Mouse (Mus musculus) lung, embryonic 16.5 days (tissue): ENCODE results near the gene Adcy7. TPM values are rescaled to one million over a fixed set of nuclear protein-coding genes. Genes with fewer than 3 reads are reported as not detected.

Experiments
- ATAC-seq: fragments of 200-750 bp; cut with Nextera tagmentation; 2 replicates; pipeline ENCODE4 v1.8.0; 2017; ENCODE audit warnings: low read depth, mild to moderate bottlenecking, moderate library complexity
- H3K27ac ChIP-seq: fragments of 300-500 bp; sonication (generic); 2 replicates; pipeline ENCODE4 v1.5.1; 2014; ENCODE audit warnings: mild to moderate bottlenecking, control low read depth, low read length
- H3K27me3 ChIP-seq: fragments of 300-500 bp; sonication (generic); 2 replicates; pipeline ENCODE4 v1.6.1; 2014; ENCODE audit warnings: low read depth, low read length, mixed read lengths; ENCODE audit not compliant: control insufficient read depth, insufficient read depth
- H3K36me3 ChIP-seq: fragments of 300-500 bp; sonication (generic); 2 replicates; pipeline ENCODE4 v1.6.1; 2014; ENCODE audit warnings: low read length; ENCODE audit not compliant: control insufficient read depth, insufficient read depth
- H3K4me1 ChIP-seq: fragments of 300-500 bp; sonication (generic); replicated peaks from 2 replicates; pipeline ENCODE4 v1.6.1; 2014; ENCODE audit warnings: low read length, mixed read lengths; ENCODE audit not compliant: control insufficient read depth, insufficient read depth
- H3K4me2 ChIP-seq: fragments of 300-500 bp; sonication (generic); 2 replicates; pipeline ENCODE4 v1.6.1; 2014; ENCODE audit warnings: low read depth, low read length, control low read depth
- H3K4me3 ChIP-seq: fragments of 300-500 bp; sonication (generic); 2 replicates; pipeline ENCODE4 v1.5.1; 2014; ENCODE audit warnings: mild to moderate bottlenecking, low read length, control low read depth
- H3K9ac ChIP-seq: fragments of 300-500 bp; sonication (generic); 2 replicates; pipeline ENCODE4 v1.6.1; 2014; ENCODE audit warnings: low read length, control low read depth
- H3K9me3 ChIP-seq: fragments of 300-500 bp; sonication (generic); 2 replicates; pipeline ENCODE4 v1.6.1; 2016; ENCODE audit warnings: low read length; ENCODE audit not compliant: control insufficient read depth
- whole genome bisulfite sequencing: fragments of 180-500 bp; shearing (Covaris S2); extraction: QIAGEN DNeasy Blood & Tissue Kit; methylation state at CpG from one replicate; pipeline ENCODE4 v1.1.7; 2014; 5-methylcytosine and 5-hydroxymethylcytosine counted together
- polyA plus RNA-seq: library from polyadenylated mRNA; unstranded; fragments of >200 nt; fragmentation: Nextera tagmentation; extraction: Ambion mirVana; gene quantifications from 2 replicates; pipeline ENCODE4 v1.2.1, GENCODE M21; 2015

Gene Adcy7
- polyA plus RNA-seq, 1 experiment from 2014 or later: 13.4 TPM

GRCm38 (mm10) chr8:88292926-88293325 lies 20.7 kb downstream of the Adcy7 start:
- H3K4me3 ChIP-seq: no peak overlapping the region
- H3K4me1 ChIP-seq: peaks cover 3% of the 10 kb centered on the region; the same call in 1 of the 2 replicates

GRCm38 (mm10) chr8:88293590-88294356 lies 21.6 kb downstream of the Adcy7 start:
- H3K4me1 ChIP-seq: peaks cover 2% of the 10 kb centered on the region; the same call in 1 of the 2 replicates
- no peak for ATAC-seq

More at GRCm38 (mm10) chr8:88292926-88293325, 20.7 kb downstream of the Adcy7 start:
- Histone ChIP-seq H3K27ac (no peak overlapping the region), H3K4me2 (no peak overlapping the region), H3K36me3 (no peaks in the 10 kb centered on the region), H3K27me3 (no peaks in the 10 kb centered on the region), H3K9ac (no peak overlapping the region), H3K9me3 (no peaks in the 10 kb centered on the region)
- no peak for ATAC-seq
- WGBS: 80% methylated on average over 3 of the region's 3 CpGs

DNA sequence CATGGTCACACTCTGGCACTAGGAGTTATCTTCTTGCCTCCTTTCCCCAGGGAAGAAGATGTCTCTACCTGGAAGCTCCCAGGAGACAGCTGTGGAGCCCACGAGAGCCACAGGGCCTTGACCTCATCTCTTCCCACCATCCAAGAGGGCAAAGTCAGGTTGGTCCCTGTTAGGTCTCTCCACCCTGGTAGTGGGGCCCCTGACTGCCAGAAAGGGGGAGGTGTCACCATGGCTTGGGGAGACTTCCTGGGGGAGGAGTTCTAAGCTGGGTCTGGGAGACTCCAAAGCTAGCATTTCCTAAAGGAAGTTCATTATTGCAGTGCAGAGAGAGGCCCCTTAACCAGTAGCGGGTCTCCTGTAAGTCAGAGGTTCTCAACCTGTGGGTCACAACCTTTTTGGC lies 22.8 kb downstream of the Adcy7 start:
- H3K36me3 ChIP-seq: no peaks in the 10 kb centered on the region
- H3K4me2 ChIP-seq: no peak overlapping the region
- peaks cover 2% of the 10 kb centered on the region; the same call in 1 of the 2 replicates for H3K4me1 ChIP-seq
- H3K4me3 ChIP-seq: no peak overlapping the region
- H3K9ac ChIP-seq: no peak overlapping the region
- ATAC-seq: no peak
- no peak overlapping the region for H3K27ac ChIP-seq
- no peaks in the 10 kb centered on the region for H3K9me3 ChIP-seq
- no peaks in the 10 kb centered on the region for H3K27me3 ChIP-seq
- 64% methylated on average over 2 of the region's 2 CpGs for WGBS

More at GRCm38 (mm10) chr8:88293590-88294356, 21.6 kb downstream of the Adcy7 start:
- H3K9me3 ChIP-seq: no peaks in the 10 kb centered on the region
- 84% methylated on average over 9 of the region's 9 CpGs for WGBS
- no peak overlapping the region for H3K4me2 ChIP-seq
- no peak overlapping the region for H3K27ac ChIP-seq
- H3K36me3 ChIP-seq: no peaks in the 10 kb centered on the region
- no peak overlapping the region for H3K4me3 ChIP-seq
- no peak overlapping the region for H3K9ac ChIP-seq
- no peaks in the 10 kb centered on the region for H3K27me3 ChIP-seq

DNA sequence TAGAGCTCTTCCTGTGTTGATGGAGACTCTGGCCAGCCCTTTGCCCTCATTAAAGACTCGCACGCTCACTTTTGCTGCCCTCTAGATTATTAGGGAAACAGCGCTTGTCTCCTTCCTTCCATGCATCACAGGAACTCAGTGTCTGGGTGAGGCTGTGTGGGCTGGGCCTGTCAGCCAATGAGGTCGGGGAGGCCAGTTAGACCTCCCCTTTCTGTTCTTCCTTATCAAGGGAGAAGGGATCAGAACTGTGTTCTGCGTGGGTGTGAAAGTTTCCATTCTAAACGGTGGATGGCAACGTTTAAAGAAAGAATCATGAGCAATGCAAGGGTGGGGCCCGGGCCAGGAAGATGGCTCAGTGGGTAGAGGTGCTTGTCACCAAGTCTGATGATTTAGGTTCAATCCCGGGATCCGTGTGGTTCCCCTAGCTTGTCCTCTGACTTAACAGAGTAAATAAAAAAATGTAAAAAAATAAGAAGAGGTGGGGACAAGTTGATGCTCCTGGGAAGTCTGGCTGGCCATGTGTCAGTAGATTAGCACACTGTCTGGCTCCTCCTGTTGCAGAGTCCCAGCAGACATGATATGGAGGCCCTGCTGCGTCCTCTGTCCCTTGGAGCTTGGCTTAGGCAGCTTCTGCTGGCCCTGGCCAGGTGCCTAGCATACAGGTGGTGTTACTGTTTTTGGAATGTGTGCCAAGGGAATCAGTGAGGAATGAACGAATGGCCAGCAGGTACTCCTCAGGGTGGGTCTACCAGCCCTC lies 26.0 kb downstream of the Adcy7 start:
- ATAC-seq: no peak
- WGBS: 42% methylated on average over 12 of the region's 12 CpGs
- Histone ChIP-seq H3K9me3 (no peaks in the 10 kb centered on the region), H3K27ac (no peak overlapping the region), H3K4me2 (no peak overlapping the region), H3K36me3 (no peaks in the 10 kb centered on the region), H3K4me1 (peaks cover 9% of the 10 kb centered on the region; the same call in 1 of the 2 replicates), H3K27me3 (no peaks in the 10 kb centered on the region), H3K9ac (no peak overlapping the region), H3K4me3 (no peak overlapping the region)

GRCm38 (mm10) chr8:88298733-88299103 lies 26.5 kb downstream of the Adcy7 start:
- no peak overlapping the region for H3K4me2 ChIP-seq
- 84% methylated on average over 10 of the region's 10 CpGs for WGBS
- H3K9me3 ChIP-seq: no peaks in the 10 kb centered on the region
- ATAC-seq: no peak
- H3K27ac ChIP-seq: no peak overlapping the region
- H3K36me3 ChIP-seq: no peaks in the 10 kb centered on the region
- peaks cover 9% of the 10 kb centered on the region; the same call in 1 of the 2 replicates for H3K4me1 ChIP-seq
- H3K9ac ChIP-seq: no peak overlapping the region
- no peak overlapping the region for H3K4me3 ChIP-seq
- no peaks in the 10 kb centered on the region for H3K27me3 ChIP-seq

DNA sequence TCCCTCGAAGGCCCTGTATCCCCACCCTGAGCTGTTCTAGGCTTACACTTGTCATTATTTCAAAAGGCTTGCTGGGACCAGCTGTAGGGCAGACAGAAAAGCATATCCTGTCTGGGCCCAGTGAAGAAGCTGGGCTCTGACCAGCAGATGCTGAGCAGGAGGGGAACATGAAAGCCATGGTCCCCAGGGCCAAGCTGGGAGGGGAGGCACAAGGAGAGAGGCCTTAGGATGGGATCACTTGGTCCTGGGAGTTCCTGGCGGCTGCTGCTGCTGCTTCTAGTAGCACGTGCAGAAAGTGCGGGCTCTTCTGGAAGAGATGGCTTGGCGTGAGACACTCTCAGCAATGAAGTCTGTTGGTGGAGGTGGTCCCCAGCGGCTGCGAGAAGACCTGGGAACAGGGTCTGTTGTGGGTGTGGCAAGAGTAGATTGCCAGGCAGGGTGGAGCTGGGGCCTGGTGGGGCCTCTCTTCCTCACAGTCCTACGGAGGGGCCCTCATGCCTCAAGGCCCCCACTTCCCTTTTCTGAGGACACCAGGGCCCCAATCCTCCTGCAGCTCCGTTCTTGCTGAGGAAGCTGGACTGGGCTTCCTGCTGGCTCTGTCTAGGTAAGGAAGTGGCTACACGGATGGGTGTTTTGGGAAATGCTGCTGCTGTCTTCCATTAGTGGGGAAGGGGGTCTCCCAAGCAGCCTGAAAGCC lies 27.9 kb downstream of the Adcy7 start:
- Histone ChIP-seq H3K27me3 (no peaks in the 10 kb centered on the region), H3K9me3 (no peaks in the 10 kb centered on the region), H3K9ac (no peak overlapping the region), H3K4me3 (no peak overlapping the region), H3K27ac (no peak overlapping the region), H3K4me1 (peaks cover 9% of the 10 kb centered on the region; the same call in 1 of the 2 replicates), H3K36me3 (no peaks in the 10 kb centered on the region), H3K4me2 (no peak overlapping the region)
- ATAC-seq: no peak
- 65% methylated on average over 10 of the region's 10 CpGs for WGBS

DNA sequence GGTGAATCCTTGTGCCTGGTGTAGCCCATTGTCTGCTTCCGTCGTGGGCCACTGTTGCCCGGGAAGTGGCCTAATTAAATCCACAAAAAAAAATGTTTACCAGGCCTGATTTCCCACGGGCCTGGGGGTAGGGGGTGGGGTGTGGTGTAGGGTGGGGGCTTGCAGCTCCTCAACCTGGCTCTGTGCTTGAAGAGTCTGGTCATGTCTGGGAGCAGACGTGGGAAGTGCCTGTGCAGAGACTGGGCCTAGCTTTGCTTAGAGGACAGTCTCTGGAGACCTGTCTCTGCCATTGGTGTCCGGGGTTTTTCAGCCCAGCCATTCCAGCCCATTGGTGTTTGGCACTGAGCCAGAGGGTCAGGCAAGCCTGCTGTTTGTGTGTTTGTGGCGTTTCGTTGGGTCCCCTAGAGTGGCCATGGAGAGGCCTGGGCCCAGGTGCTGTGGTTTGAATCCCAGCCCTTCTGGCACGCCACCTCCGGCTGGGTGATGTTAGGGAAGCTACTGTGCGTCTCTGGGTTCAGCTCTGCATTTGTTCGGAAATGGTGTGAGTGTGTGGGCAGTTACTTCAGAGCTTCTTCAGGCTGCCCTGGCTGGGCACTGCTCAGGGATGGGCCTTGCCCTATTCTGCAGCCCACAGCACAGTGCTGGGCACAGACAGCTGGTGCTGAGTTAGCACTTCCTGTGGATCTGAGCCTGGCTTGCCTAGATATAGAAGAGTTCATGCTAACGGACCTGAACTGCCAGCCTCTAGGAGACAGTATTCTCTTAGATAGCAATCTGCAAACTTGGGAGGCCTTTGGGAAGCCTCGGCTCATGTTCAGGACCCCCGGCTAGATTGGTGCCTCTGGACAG lies 29.6 kb downstream of the Adcy7 start:
- Histone ChIP-seq H3K4me2 (no peak overlapping the region), H3K9me3 (no peaks in the 10 kb centered on the region), H3K36me3 (no peaks in the 10 kb centered on the region), H3K4me3 (no peak overlapping the region), H3K4me1 (peaks cover 9% of the 10 kb centered on the region; the same call in 1 of the 2 replicates), H3K27me3 (no peaks in the 10 kb centered on the region), H3K9ac (0 out of 2 replicates have a peak overlapping the region, but pooled peaks have one; percentile 11), H3K27ac (no peak overlapping the region)
- no peak for ATAC-seq
- WGBS: 63% methylated on average over 15 of the region's 15 CpGs

- ATAC-seq: no peak
- H3K4me1 ChIP-seq: 0 out of 2 replicates have a peak, but pooled peaks cover 10% of the 10 kb centered on the region
Observed at GRCm38 (mm10) chr8:88305814-88306213, 33.6 kb downstream of the Adcy7 start.

More at GRCm38 (mm10) chr8:88305814-88306213, 33.6 kb downstream of the Adcy7 start:
- no peak overlapping the region for H3K4me3 ChIP-seq
- no peaks in the 10 kb centered on the region for H3K27me3 ChIP-seq
- H3K36me3 ChIP-seq: no peaks in the 10 kb centered on the region
- H3K9me3 ChIP-seq: no peaks in the 10 kb centered on the region
- H3K9ac ChIP-seq: no peak overlapping the region
- WGBS: 83% methylated on average over 4 of the region's 4 CpGs
- H3K27ac ChIP-seq: no peak overlapping the region
- no peak overlapping the region for H3K4me2 ChIP-seq
